Mouse (Mus musculus) forebrain, embryonic 16.5 days (tissue): ENCODE measurements around the gene Gif. TPM values are rescaled to one million over a fixed set of nuclear protein-coding genes. Genes with fewer than 3 reads are reported as not detected.

ENCODE experiments used
- ATAC-seq: fragments of 200-750 bp; cut with Nextera tagmentation; 2 replicates; pipeline ENCODE4 v1.8.0; 2017; ENCODE audit warnings: mild to moderate bottlenecking, moderate library complexity
- H3K27ac ChIP-seq: fragments of 300-500 bp; sonication (generic); 2 replicates; pipeline ENCODE4 v1.5.1; 2014; ENCODE audit warnings: low read length, control low read depth
- H3K27me3 ChIP-seq: fragments of 300-500 bp; sonication (generic); replicated peaks from 2 replicates; pipeline ENCODE4 v1.6.1; 2014; ENCODE audit warnings: low read length; ENCODE audit not compliant: control insufficient read depth, insufficient read depth
- H3K36me3 ChIP-seq: fragments of 300-500 bp; sonication (generic); 2 replicates; pipeline ENCODE4 v1.6.1; 2014; ENCODE audit not compliant: control insufficient read depth, insufficient read depth
- H3K4me1 ChIP-seq: fragments of 300-500 bp; sonication (generic); replicated peaks from 2 replicates; pipeline ENCODE4 v1.6.1; 2014; ENCODE audit warnings: low read length; ENCODE audit not compliant: control insufficient read depth, insufficient read depth
- H3K4me2 ChIP-seq: fragments of 300-500 bp; sonication (generic); 2 replicates; pipeline ENCODE4 v1.6.1; 2014; ENCODE audit warnings: mild to moderate bottlenecking, low read length, control low read depth
- H3K4me3 ChIP-seq: fragments of 300-500 bp; sonication (generic); replicated peaks from 2 replicates; pipeline ENCODE4 v1.5.1; 2014; ENCODE audit warnings: mild to moderate bottlenecking, low read length, control low read depth
- H3K9ac ChIP-seq: fragments of 300-500 bp; sonication (generic); replicated peaks from 2 replicates; pipeline ENCODE4 v1.6.1; 2014; ENCODE audit warnings: low read depth, low read length, control low read depth
- H3K9me3 ChIP-seq: fragments of 300-500 bp; sonication (generic); 2 replicates; pipeline ENCODE4 v1.6.1; 2016; ENCODE audit warnings: low read length; ENCODE audit not compliant: control insufficient read depth
- WGBS: fragments of 180-500 bp; shearing (Covaris S2); extraction: QIAGEN DNeasy Blood & Tissue Kit; methylation state at CpG from one replicate; pipeline ENCODE4 v1.1.7; 2014; 5-methylcytosine and 5-hydroxymethylcytosine counted together
- polyA plus RNA-seq: library from polyadenylated mRNA; unstranded; fragments of >200 nt; fragmentation: Nextera tagmentation; extraction: Ambion mirVana; gene quantifications from 2 replicates; pipeline ENCODE4 v1.2.1, GENCODE M21; 2015

The Gif gene
- polyA plus RNA-seq = not detected in 2 replicates

DNA sequence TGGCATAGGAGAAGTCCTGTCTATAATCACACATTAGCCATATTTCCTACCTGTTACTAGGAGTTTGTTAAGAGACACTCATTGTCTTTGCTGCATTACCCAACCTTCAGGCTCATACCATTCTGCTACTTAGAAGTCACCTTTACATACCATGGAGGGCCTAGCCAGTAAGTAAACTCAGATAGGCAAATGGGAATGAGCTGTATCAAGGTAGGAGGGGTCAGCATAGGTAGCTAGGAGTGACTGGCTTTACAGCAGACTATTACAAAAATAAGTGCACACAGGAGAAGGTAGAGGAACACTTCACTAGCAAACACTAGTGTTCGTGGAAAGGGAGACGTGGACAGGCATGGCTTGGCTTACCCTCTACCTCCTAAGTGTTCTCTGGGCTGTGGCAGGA, at the start of gene Gif:
TSS of gene Gif (plus strand) at position 257 of the 400 bp plus-strand sequence.
- Histone ChIP-seq H3K36me3 (no peaks in the 10 kb centered on the region), H3K9me3 (no peaks in the 10 kb centered on the region), H3K4me2 (no peak within 1 kb of the TSS), H3K4me1 (no peaks in the 10 kb centered on the region), H3K27ac (no peak within 1 kb of the TSS), H3K27me3 (no peaks in the 10 kb centered on the region), H3K4me3 (no peak within 1 kb of the TSS), H3K9ac (no peak within 1 kb of the TSS)
- no peak for ATAC-seq
- WGBS = 81% methylated on average over 2 of the region's 2 CpGs

- no peaks in the 10 kb centered on the region for H3K4me1 ChIP-seq
- H3K36me3 ChIP-seq = no peaks in the 10 kb centered on the region
- H3K9me3 ChIP-seq = no peaks in the 10 kb centered on the region
- H3K9ac ChIP-seq = no peak overlapping the region
- no peak for ATAC-seq
- H3K4me2 ChIP-seq = no peak overlapping the region
- WGBS = 89% methylated on average over 6 of the region's 6 CpGs
- H3K4me3 ChIP-seq = no peak overlapping the region
- H3K27ac ChIP-seq = no peak overlapping the region
- no peaks in the 10 kb centered on the region for H3K27me3 ChIP-seq
Observed at GRCm38 (mm10) chr19:11698342-11698741, 49.0 kb upstream of the Gif start.

DNA sequence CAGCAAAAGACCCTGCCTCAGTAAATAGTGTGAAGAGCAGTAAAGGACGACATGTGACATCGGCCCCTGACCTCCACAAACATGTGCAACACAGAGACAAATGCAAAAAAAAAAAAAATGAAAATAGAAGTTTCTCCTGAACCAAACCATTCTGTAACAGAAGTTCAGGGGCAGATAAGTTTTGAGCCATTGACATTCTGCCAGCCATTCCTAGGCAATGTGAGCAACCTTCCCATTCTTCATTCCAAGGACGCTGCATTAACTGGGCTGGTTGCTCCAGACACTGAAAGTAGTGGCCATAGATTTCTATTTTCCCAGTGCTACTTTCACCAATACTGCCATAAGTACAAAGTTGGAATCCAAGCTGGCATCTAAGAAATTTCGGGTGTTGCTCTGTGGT, 34.9 kb upstream of the Gif start:
- Histone ChIP-seq H3K9ac (no peak overlapping the region), H3K4me3 (no peak overlapping the region), H3K9me3 (no peaks in the 10 kb centered on the region), H3K27ac (no peak overlapping the region), H3K27me3 (no peaks in the 10 kb centered on the region), H3K36me3 (no peaks in the 10 kb centered on the region), H3K4me2 (no peak overlapping the region), H3K4me1 (no peaks in the 10 kb centered on the region)
- ATAC-seq = no peak
- 90% methylated on average over 4 of the region's 4 CpGs for WGBS

DNA sequence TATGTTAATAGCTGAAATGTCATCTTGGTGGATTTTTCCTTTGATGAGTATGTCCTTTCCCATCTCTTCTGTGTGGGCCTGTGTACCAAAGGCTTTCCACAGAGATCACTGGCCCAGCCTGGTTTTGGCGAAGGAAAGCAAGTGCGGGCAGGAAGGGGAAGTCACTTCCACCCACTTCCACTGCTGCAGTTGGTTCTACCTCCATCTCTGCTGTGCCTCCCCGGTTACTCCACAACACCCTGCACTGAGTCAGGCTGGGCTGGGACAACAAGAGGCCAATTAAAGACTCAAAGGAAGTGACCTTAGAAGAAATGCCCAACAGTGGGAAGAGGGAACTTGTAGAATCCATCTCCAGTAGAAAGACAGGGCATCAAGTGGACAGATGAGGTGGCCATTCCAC, 27.3 kb upstream of the Gif start:
- no peaks in the 10 kb centered on the region for H3K9me3 ChIP-seq
- no peak for ATAC-seq
- no peak overlapping the region for H3K4me3 ChIP-seq
- H3K36me3 ChIP-seq = no peaks in the 10 kb centered on the region
- H3K4me1 ChIP-seq = no peaks in the 10 kb centered on the region
- 91% methylated on average over 3 of the region's 3 CpGs for WGBS
- H3K27me3 ChIP-seq = no peaks in the 10 kb centered on the region
- H3K4me2 ChIP-seq = no peak overlapping the region
- no peak overlapping the region for H3K27ac ChIP-seq
- H3K9ac ChIP-seq = no peak overlapping the region

GRCm38 (mm10) chr19:11723870-11724269, 23.5 kb upstream of the Gif start:
- no peaks in the 10 kb centered on the region for H3K4me1 ChIP-seq
- no peak overlapping the region for H3K4me2 ChIP-seq
- H3K4me3 ChIP-seq = no peak overlapping the region
- H3K27me3 ChIP-seq = no peaks in the 10 kb centered on the region
- 87% methylated on average over 2 of the region's 2 CpGs for WGBS
- H3K36me3 ChIP-seq = no peaks in the 10 kb centered on the region
- H3K9ac ChIP-seq = no peak overlapping the region
- no peaks in the 10 kb centered on the region for H3K9me3 ChIP-seq
- no peak overlapping the region for H3K27ac ChIP-seq
- no peak for ATAC-seq

DNA sequence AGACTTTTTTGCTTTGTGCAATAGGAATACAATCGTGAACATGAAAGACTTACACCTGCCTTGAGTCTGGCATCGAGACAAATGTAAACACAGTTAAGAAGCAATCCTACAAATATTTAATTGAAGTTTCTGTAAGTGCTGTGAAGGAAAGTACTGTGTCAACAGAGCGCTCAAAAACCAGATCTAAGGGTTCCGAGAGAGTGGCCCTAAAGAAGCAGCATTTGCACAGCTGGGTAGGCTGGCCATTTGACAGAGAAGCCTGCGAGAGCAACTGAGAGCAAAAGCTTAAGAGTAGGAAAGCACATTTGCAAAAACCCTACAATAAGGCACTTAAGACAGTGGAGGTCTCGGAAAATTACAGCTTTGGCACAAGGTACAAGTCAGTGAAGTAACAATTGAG, 23.1 kb upstream of the Gif start:
- Histone ChIP-seq H3K36me3 (no peaks in the 10 kb centered on the region), H3K27ac (no peak overlapping the region), H3K9me3 (no peaks in the 10 kb centered on the region), H3K9ac (no peak overlapping the region), H3K4me1 (no peaks in the 10 kb centered on the region), H3K27me3 (no peaks in the 10 kb centered on the region), H3K4me2 (no peak overlapping the region), H3K4me3 (no peak overlapping the region)
- WGBS = 85% methylated on average over 6 of the region's 6 CpGs
- ATAC-seq = no peak

DNA sequence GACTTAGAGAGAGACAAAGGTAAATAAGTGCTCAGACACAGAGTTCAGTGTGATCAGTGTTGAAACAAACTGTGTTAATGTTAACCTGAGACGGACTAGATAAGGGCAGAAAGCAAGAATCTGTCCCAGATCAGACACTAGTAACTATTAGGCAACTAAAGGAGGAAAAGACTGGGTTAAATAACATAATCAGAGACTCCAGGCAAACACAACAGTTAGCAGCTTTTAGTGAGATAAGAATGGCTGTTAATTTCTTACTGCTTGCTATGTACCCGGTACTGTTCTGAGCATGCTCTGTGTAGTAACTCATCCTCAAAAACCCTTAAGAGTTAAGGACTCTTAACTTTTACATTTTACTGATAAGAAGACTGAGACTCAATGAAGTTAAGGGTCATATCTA, 21.4 kb upstream of the Gif start:
- no peaks in the 10 kb centered on the region for H3K4me1 ChIP-seq
- no peaks in the 10 kb centered on the region for H3K36me3 ChIP-seq
- H3K9ac ChIP-seq = no peak overlapping the region
- no peak overlapping the region for H3K4me3 ChIP-seq
- ATAC-seq = no peak
- 84% methylated on average over 2 of the region's 2 CpGs for WGBS
- H3K27ac ChIP-seq = no peak overlapping the region
- H3K4me2 ChIP-seq = no peak overlapping the region
- no peaks in the 10 kb centered on the region for H3K9me3 ChIP-seq
- no peaks in the 10 kb centered on the region for H3K27me3 ChIP-seq

GRCm38 (mm10) chr19:11727304-11727703, 20.1 kb upstream of the Gif start:
- Histone ChIP-seq H3K27me3 (no peaks in the 10 kb centered on the region), H3K9me3 (no peaks in the 10 kb centered on the region), H3K27ac (no peak overlapping the region), H3K36me3 (no peaks in the 10 kb centered on the region), H3K4me2 (no peak overlapping the region), H3K9ac (no peak overlapping the region), H3K4me1 (no peaks in the 10 kb centered on the region), H3K4me3 (no peak overlapping the region)
- WGBS = 93% methylated on average over 5 of the region's 5 CpGs
- ATAC-seq = no peak

DNA sequence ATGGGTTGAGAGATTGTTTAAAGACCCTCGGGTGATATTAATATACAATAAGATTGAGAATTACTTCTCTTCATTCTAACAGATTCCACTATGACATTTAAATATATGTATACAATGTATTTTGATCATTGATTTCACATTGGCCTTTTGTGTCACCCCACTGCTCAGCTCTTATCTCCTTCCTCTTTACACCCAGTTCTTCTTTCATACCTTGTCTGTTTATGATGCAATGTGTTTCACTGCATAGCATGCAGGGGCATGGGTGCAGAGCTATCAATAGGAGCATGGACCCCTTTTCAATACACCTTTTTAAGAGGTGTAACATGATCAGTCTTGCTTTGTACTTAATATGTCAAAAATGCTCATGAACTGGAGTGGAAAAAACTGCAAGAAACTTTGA, 17.1 kb upstream of the Gif start:
- Histone ChIP-seq H3K36me3 (no peaks in the 10 kb centered on the region), H3K4me2 (no peak overlapping the region), H3K4me3 (no peak overlapping the region), H3K9me3 (no peaks in the 10 kb centered on the region), H3K9ac (no peak overlapping the region), H3K4me1 (no peaks in the 10 kb centered on the region), H3K27me3 (no peaks in the 10 kb centered on the region), H3K27ac (no peak overlapping the region)
- ATAC-seq = no peak
- WGBS = 78% methylated on average over 1 of the region's 1 CpGs

DNA sequence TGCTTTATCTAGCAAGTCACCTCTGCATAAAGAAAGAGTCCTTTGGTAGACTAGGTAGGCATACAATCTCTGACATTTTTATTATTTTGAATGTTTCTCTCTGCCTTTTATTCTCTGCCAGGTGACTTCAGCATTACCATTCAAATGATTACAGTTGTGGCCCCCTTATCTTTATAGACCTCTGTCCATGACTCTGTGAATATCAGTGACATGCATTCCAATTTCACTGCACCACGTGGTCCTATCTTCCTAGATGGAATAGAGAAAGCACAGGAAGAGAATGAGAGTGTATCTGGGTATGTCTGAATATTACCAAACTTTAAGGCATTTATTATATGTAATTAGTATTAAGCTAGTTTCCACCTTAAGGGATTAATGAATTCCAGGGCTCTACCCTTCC, 10.9 kb upstream of the Gif start:
- no peak overlapping the region for H3K9ac ChIP-seq
- no peak overlapping the region for H3K4me3 ChIP-seq
- H3K36me3 ChIP-seq = no peaks in the 10 kb centered on the region
- no peak for ATAC-seq
- no peak overlapping the region for H3K27ac ChIP-seq
- WGBS = 57% methylated on average over 1 of the region's 1 CpGs
- H3K4me1 ChIP-seq = no peaks in the 10 kb centered on the region
- H3K4me2 ChIP-seq = no peak overlapping the region
- no peaks in the 10 kb centered on the region for H3K9me3 ChIP-seq
- no peaks in the 10 kb centered on the region for H3K27me3 ChIP-seq
